Mouse (Mus musculus) limb, embryonic 14.5 days (tissue): ENCODE measurements around the gene Fdxr. TPM values are rescaled to one million over a fixed set of nuclear protein-coding genes. Genes with fewer than 3 reads are reported as not detected.

Experiments
- ATAC-seq: fragments of 200-750 bp; cut with Nextera tagmentation; 2 replicates; pipeline ENCODE4 v1.8.0; 2017; ENCODE audit warnings: low read depth, moderate number of reproducible peaks, moderate TSS enrichment; ENCODE audit not compliant: low FRiP score
- DNase-seq: peaks from one replicate; pipeline ENCODE4 v3.0.0-alpha.2; 2015; ENCODE audit warnings: low spot score
- H3K27ac ChIP-seq: fragments of 300-500 bp; sonication (generic); replicated peaks from 2 replicates; pipeline ENCODE4 v1.5.1; 2014; ENCODE audit warnings: low read depth, mild to moderate bottlenecking, low read length, moderate library complexity, mixed read lengths
- H3K27me3 ChIP-seq: fragments of 300-500 bp; sonication (generic); 2 replicates; pipeline ENCODE4 v1.6.1; 2014; ENCODE audit warnings: low read length, mixed read lengths; ENCODE audit not compliant: control insufficient read depth, insufficient read depth
- H3K36me3 ChIP-seq: fragments of 300-500 bp; sonication (generic); 2 replicates; pipeline ENCODE4 v1.6.1; 2014; ENCODE audit warnings: mild to moderate bottlenecking, low read length, moderate library complexity, mixed read lengths; ENCODE audit not compliant: control insufficient read depth, insufficient read depth
- H3K4me1 ChIP-seq: fragments of 300-500 bp; sonication (generic); 2 replicates; pipeline ENCODE4 v1.6.1; 2014; ENCODE audit warnings: antibody characterized with exemption, low read length, mixed read lengths; ENCODE audit not compliant: control insufficient read depth, insufficient read depth
- H3K4me2 ChIP-seq: fragments of 300-500 bp; sonication (generic); replicated peaks from 2 replicates; pipeline ENCODE4 v1.6.1; 2014; ENCODE audit warnings: low read depth, mild to moderate bottlenecking, low read length, moderate library complexity; ENCODE audit not compliant: severe bottlenecking
- H3K4me3 ChIP-seq: fragments of 300-500 bp; sonication (generic); replicated peaks from 2 replicates; pipeline ENCODE4 v1.5.1; 2014; ENCODE audit warnings: low read length
- H3K9ac ChIP-seq: fragments of 300-500 bp; sonication (generic); 2 replicates; pipeline ENCODE4 v1.6.1; 2014; ENCODE audit warnings: mild to moderate bottlenecking, low read depth, low read length, moderate library complexity; ENCODE audit not compliant: severe bottlenecking
- H3K9me3 ChIP-seq: fragments of 300-500 bp; sonication (generic); 2 replicates; pipeline ENCODE4 v1.6.1; 2016; ENCODE audit warnings: low read length; ENCODE audit not compliant: control insufficient read depth
- POLR2A ChIP-seq: fragments of 200-500 bp; IDR thresholded peaks from 2 replicates; pipeline ENCODE4 v1.8.0; 2012; ENCODE audit warnings: inconsistent platforms, mild to moderate bottlenecking, moderate library complexity, borderline replicate concordance; ENCODE audit not compliant: insufficient read depth, insufficient read length; ENCODE audit errors: extremely low read depth
- WGBS: fragments of 180-500 bp; shearing (Covaris S2); extraction: QIAGEN DNeasy Blood & Tissue Kit; methylation state at CpG from one replicate; pipeline ENCODE4 v1.1.7; 2014; 5-methylcytosine and 5-hydroxymethylcytosine counted together
- polyA plus RNA-seq, 2 experiments: library from polyadenylated mRNA; depleted of rRNA in 1 of 2; stranded (reverse) in 1 of 2; unstranded in 1 of 2; fragments of >200 nt; fragmentation: Nextera tagmentation in 1 of 2; extraction: Ambion mirVana in 1 of 2; gene quantifications; 2 replicates each; pipeline versions ENCODE4 v1.2.1 to v1.2.3; 2012 to 2014

The Fdxr gene
- polyA plus RNA-seq (2012; rRNA removed) (16.8 and 21.8 TPM in 2 replicates), polyA plus RNA-seq (2014; fragmentation: Nextera tagmentation; extraction: Ambion mirVana) (11.5 and 13.0 TPM in 2 replicates)

- ATAC-seq (peak; percentile 96), DNase-seq (peak; percentile 100)
- Histone ChIP-seq H3K36me3 (peaks cover 1% of the 10 kb centered on the region; the same call in 1 of the 2 replicates), H3K9ac (peak within 1 kb of the TSS; percentile 70), H3K27ac (peak within 1 kb of the TSS; percentile 75), H3K4me1 (peaks cover 14% of the 10 kb centered on the region), H3K4me3 (peak within 1 kb of the TSS; percentile 59), H3K4me2 (peak within 1 kb of the TSS; percentile 85), H3K9me3 (no peaks in the 10 kb centered on the region), H3K27me3 (no peaks in the 10 kb centered on the region)
- WGBS = 1% methylated on average over 42 of the region's 42 CpGs
- TF ChIP-seq POLR2A = peak; percentile 87; the same call in 1 of the 2 replicates
Observed at GRCm38 (mm10) chr11:115276780-115277603, at the start of gene Fdxr. TSS of gene Fdxr (minus strand) at chr11:115277050.

DNA sequence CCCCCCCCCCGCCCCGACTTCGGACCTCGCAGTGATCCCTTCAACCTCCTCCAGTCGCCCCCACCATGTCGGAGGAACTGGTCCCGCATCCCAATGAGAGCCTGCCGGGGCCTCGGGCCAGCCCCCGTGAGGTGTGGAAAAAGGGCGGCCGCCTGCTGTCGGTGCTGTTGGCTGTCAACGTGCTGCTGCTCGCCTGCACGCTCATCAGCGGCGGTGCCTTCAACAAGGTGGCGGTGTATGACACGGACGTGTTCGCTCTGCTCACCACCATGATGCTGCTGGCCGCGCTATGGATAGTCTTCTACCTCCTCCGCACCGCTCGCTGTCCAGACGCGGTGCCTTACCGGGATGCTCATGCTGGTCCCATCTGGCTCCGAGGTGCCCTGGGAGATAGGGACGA is 46.5 kb upstream of the Fdxr start:
- H3K4me3 ChIP-seq = no peak overlapping the region
- H3K9me3 ChIP-seq = no peaks in the 10 kb centered on the region
- H3K9ac ChIP-seq = no peak overlapping the region
- no peaks in the 10 kb centered on the region for H3K4me1 ChIP-seq
- peaks cover 67% of the 10 kb centered on the region for H3K27me3 ChIP-seq
- no peak for ATAC-seq
- no peak overlapping the region for H3K27ac ChIP-seq
- no peak overlapping the region for H3K4me2 ChIP-seq
- no peaks in the 10 kb centered on the region for H3K36me3 ChIP-seq
- 14% methylated on average over 32 of the region's 32 CpGs for WGBS
- DNase-seq = no peak
- TF ChIP-seq POLR2A = no peak

- WGBS = 4% methylated on average over 35 of the region's 35 CpGs
Observed at GRCm38 (mm10) chr11:115321906-115322693, 45.2 kb upstream of the Fdxr start, which contains the start of gene Ush1g. TSS of gene Ush1g (minus strand) at chr11:115322041.

DNA sequence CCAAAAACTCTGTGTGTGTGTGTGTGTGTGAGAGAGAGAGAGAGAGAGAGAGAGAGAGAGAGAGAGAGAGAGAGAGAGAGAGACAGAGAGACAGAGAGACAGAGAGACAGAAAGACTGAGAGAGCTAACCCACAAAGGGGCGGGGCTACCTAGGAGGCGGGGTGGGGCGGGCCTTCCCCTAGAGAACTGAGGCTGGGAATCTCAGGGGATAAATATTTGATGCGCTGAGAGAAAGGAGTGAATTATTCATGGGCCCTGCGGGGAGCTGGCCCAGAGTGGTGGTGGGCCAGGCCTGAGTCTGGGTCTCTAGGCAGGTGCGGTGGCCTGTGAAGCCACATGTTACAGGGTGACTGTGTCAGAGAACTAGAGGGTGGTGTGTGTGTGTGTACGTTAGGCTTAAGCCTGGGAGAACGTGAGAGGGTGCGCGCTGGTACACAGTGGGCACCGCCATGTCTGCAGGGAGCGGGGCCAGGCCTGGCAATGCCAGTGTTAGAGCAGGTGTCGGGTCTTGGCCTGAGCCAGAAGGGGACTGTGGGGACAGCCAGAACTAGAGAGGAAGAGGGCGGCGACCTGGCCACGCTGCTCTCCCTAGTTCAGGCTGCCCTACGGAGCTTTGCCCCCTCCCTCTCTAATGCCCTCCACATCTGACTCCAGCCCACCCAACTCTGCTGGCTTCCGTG is 43.0 kb upstream of the Fdxr start:
- WGBS = 8% methylated on average over 18 of the region's 18 CpGs
- Histone ChIP-seq H3K9ac (no peak overlapping the region), H3K27ac (no peak overlapping the region), H3K36me3 (no peaks in the 10 kb centered on the region), H3K9me3 (no peaks in the 10 kb centered on the region), H3K4me1 (no peaks in the 10 kb centered on the region), H3K4me3 (no peak overlapping the region), H3K4me2 (no peak overlapping the region), H3K27me3 (peaks cover 97% of the 10 kb centered on the region)
- no peak for DNase-seq
- ATAC-seq = no peak
- TF ChIP-seq POLR2A = no peak

More at GRCm38 (mm10) chr11:115321906-115322693, 45.2 kb upstream of the Fdxr start, which contains the start of gene Ush1g:
- TF ChIP-seq POLR2A = no peak
- no peaks in the 10 kb centered on the region for H3K36me3 ChIP-seq
- DNase-seq (peak; percentile 64), ATAC-seq (peak; percentile 34; the same call in 1 of the 2 replicates)
- no peak within 1 kb of the TSS for H3K4me3 ChIP-seq
- no peaks in the 10 kb centered on the region for H3K4me1 ChIP-seq
- H3K9me3 ChIP-seq = no peaks in the 10 kb centered on the region
- no peak within 1 kb of the TSS for H3K4me2 ChIP-seq
- peaks cover 79% of the 10 kb centered on the region for H3K27me3 ChIP-seq
- 0 out of 2 replicates have a peak within 1 kb of the TSS, but pooled peaks have one; percentile 16 for H3K9ac ChIP-seq
- no peak within 1 kb of the TSS for H3K27ac ChIP-seq
